Mouse (Mus musculus): ENCODE measurements around the gene Sstr4.

GRCm38 (mm10) chr2:148386927-148387326, 8.2 kb upstream of the Sstr4 start:
- no peak for TF ChIP-seq GATA1 (IDR thresholded peaks at IDR 0.05; ENCODE audit: low read length)
- TF ChIP-seq TAL1 (IDR thresholded peaks at IDR 0.05; ENCODE audit: low read length): no peak
